Mouse (Mus musculus): ENCODE results near the gene Nwd2.

DNA sequence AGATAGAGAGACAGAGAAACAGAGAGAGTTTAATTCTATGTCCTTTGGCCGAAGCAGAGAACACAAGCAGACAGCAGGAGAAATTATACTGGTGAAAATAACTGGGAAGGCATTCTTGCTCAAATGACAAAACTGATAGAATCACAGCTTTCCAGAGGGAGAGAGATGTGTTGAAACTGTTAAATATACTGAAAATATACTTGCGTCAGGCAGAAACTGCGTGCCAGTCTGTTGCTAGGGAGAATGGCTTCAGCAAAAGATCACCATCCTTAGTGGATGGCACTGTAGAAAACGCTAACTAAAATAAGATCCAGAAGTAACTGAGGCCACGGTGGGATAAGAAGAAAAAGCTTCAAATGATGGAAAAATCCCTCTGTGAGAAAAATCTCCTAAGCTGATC lies 18.0 kb downstream of the Nwd2 start:
- TF ChIP-seq CTCF (IDR thresholded peaks at IDR 0.05; ENCODE audit: low read depth, low read length): no peak
- TF ChIP-seq POLR2A (IDR thresholded peaks at IDR 0.05; ENCODE audit: borderline replicate concordance, low read depth, low read length): no peak

Data from bone marrow macrophage, adult 2 months (primary cell).